22 mouse cellular contexts compared by ENCODE assay signal in genomic region chr11:45789886-45790285, GRCm38 (mm10).
DNase-seq lines count a peak whose midpoint lies in the region; ATAC-seq and TF ChIP-seq lines count a peak whose summit lies in the region.
"Had no signal": no experiment of that assay in that cellular context is flagged by ENCODE, and none has a peak within 500 bp of the region (broad histone marks: within the 10 kb centered on the region; RNA-seq: fewer than 3 reads in every experiment).

No protein-coding gene starts in this region.

- peak; percentile 7 to 14 for DNase-seq in left cerebral cortex, postnatal 14 days (ENCODE audit: low spot score in 2 of 2)
- DNase-seq in left cerebral cortex, adult 2 months (ENCODE audit: extremely low spot score in 1 of 2, low spot score in 2 of 2): no peak
- peak; percentile 40 for DNase-seq in midbrain, postnatal 0 days (ENCODE audit: low spot score)
- no peak for DNase-seq in midbrain, embryonic 11.5 days (ENCODE audit: low spot score, missing footprints)
- DNase-seq in embryonic facial prominence, embryonic 14.5 days (ENCODE audit: low spot score): peak; percentile 64
- no peak for DNase-seq in B cell, adult 2 months
- no peak for DNase-seq in gastrocnemius, postnatal 14 days
- DNase-seq: adrenal gland, postnatal 10 days; cerebellum, adult 18-20 months; cerebellum, adult 9-11 months; cerebellum, postnatal 36 days; forebrain, postnatal 0 days; gastrocnemius, adult 2 months; gastrocnemius, postnatal 36 days; heart, adult 11 months; heart, postnatal 10 days had no signal

- H3K36me3 ChIP-seq in midbrain, postnatal 0 days (ENCODE audit: insufficient read depth, low read length): no peaks in the 10 kb centered on the region
- H3K36me3 ChIP-seq in midbrain, embryonic 11.5 days (ENCODE audit: control insufficient read depth, insufficient read depth, low read length): no peaks in the 10 kb centered on the region
- H3K36me3 ChIP-seq in embryonic facial prominence, embryonic 14.5 days (ENCODE audit: control insufficient read depth, insufficient read depth, low read length): no peaks in the 10 kb centered on the region
- H3K36me3 ChIP-seq: G1E; heart, embryonic 10.5 days; hindbrain, embryonic 13.5 days had no signal

- 73% methylated on average over 3 of the region's 3 CpGs for WGBS in midbrain, postnatal 0 days
- 91% methylated on average over 3 of the region's 3 CpGs for WGBS in midbrain, embryonic 11.5 days
- WGBS in embryonic facial prominence, embryonic 14.5 days: 68% methylated on average over 3 of the region's 3 CpGs

- H3K9me3 ChIP-seq in midbrain, postnatal 0 days (ENCODE audit: low read length): no peaks in the 10 kb centered on the region
- H3K9me3 ChIP-seq in midbrain, embryonic 11.5 days (ENCODE audit: control insufficient read depth, low read length): no peaks in the 10 kb centered on the region
- no peaks in the 10 kb centered on the region for H3K9me3 ChIP-seq in embryonic facial prominence, embryonic 14.5 days (ENCODE audit: control insufficient read depth, low read length)
- H3K9me3 ChIP-seq: forebrain, embryonic 13.5 days; G1E; heart, embryonic 10.5 days; hindbrain, embryonic 13.5 days had no signal

- TF ChIP-seq CTCF in left cerebral cortex, adult 2 months (IDR thresholded peaks at IDR 0.05): no peak
- no peak for TF ChIP-seq CTCF in midbrain, postnatal 0 days (IDR thresholded peaks at IDR 0.05)

- H3K27me3 ChIP-seq in midbrain, postnatal 0 days (ENCODE audit: insufficient read depth, low read length): no peaks in the 10 kb centered on the region
- H3K27me3 ChIP-seq in midbrain, embryonic 11.5 days (ENCODE audit: control insufficient read depth, insufficient read depth, low read length): no peaks in the 10 kb centered on the region
- H3K27me3 ChIP-seq in embryonic facial prominence, embryonic 14.5 days (replicated peaks; ENCODE audit: control insufficient read depth, insufficient read depth, low read length): no peaks in the 10 kb centered on the region
- H3K27me3 ChIP-seq: forebrain, embryonic 13.5 days; hindbrain, embryonic 13.5 days had no signal

- H3K4me1 ChIP-seq in midbrain, postnatal 0 days (ENCODE audit: insufficient read depth, low read length): no peaks in the 10 kb centered on the region
- H3K4me1 ChIP-seq in midbrain, embryonic 11.5 days (ENCODE audit: control insufficient read depth, insufficient read depth, low read length): peaks cover 2% of the 10 kb centered on the region; the same call in 1 of the 2 replicates
- H3K4me1 ChIP-seq in embryonic facial prominence, embryonic 14.5 days (ENCODE audit: control insufficient read depth, insufficient read depth, low read length): no peaks in the 10 kb centered on the region
- H3K4me1 ChIP-seq: heart, embryonic 10.5 days; hindbrain, embryonic 13.5 days had no signal

- no peak overlapping the region for H3K9ac ChIP-seq in midbrain, postnatal 0 days (replicated peaks; ENCODE audit: low read length, poor library complexity, severe bottlenecking)
- no peak overlapping the region for H3K9ac ChIP-seq in midbrain, embryonic 11.5 days (ENCODE audit: low read length)
- H3K9ac ChIP-seq in embryonic facial prominence, embryonic 14.5 days (ENCODE audit: low read depth, low read length): no peak overlapping the region
- H3K9ac ChIP-seq: forebrain, embryonic 13.5 days; forebrain, postnatal 0 days; hindbrain, embryonic 13.5 days had no signal

- H3K4me3 ChIP-seq in left cerebral cortex, adult 2 months: no peak overlapping the region
- H3K4me3 ChIP-seq in midbrain, postnatal 0 days (ENCODE audit: low read depth, low read length): no peak overlapping the region
- no peak overlapping the region for H3K4me3 ChIP-seq in midbrain, embryonic 11.5 days (ENCODE audit: low read depth, low read length)
- H3K4me3 ChIP-seq in embryonic facial prominence, embryonic 14.5 days (ENCODE audit: low read depth, low read length): no peak overlapping the region
- H3K4me3 ChIP-seq: forebrain, embryonic 13.5 days; gastrocnemius, adult 2 months; heart, embryonic 10.5 days; hindbrain, embryonic 13.5 days had no signal

- intact Hi-C loops in left cerebral cortex, postnatal 14 days (cut with DNase I): loop anchor here (10.0 kb wide), 1 partner anchor 95 kb away; no protein-coding TSS in a partner anchor
- intact Hi-C loops in left cerebral cortex, adult 2 months (cut with DNase I): no loop called here
- intact Hi-C loops in gastrocnemius, postnatal 14 days (cut with DNase I; ENCODE audit: low total_unique reads): loop anchor here (10.0 kb wide), 1 partner anchor 85 kb away; no protein-coding TSS in a partner anchor

- no peak overlapping the region for H3K4me2 ChIP-seq in midbrain, postnatal 0 days (ENCODE audit: low read depth, low read length, poor library complexity, severe bottlenecking)
- no peak overlapping the region for H3K4me2 ChIP-seq in midbrain, embryonic 11.5 days
- no peak overlapping the region for H3K4me2 ChIP-seq in embryonic facial prominence, embryonic 14.5 days (ENCODE audit: low read depth, low read length)
- H3K4me2 ChIP-seq: forebrain, embryonic 13.5 days; hindbrain, embryonic 13.5 days had no signal

- no peak for ATAC-seq in midbrain, postnatal 0 days (ENCODE audit: low FRiP score)
- no peak for ATAC-seq in midbrain, embryonic 11.5 days (ENCODE audit: low FRiP score)
- no peak for ATAC-seq in embryonic facial prominence, embryonic 14.5 days (ENCODE audit: low read depth)
- ATAC-seq: CD4-positive, CD25-positive, alpha-beta regulatory T cell, adult 4 months; forebrain, embryonic 13.5 days; forebrain, postnatal 0 days; intestine, embryonic 16.5 days had no signal

- no peak overlapping the region for H3K27ac ChIP-seq in left cerebral cortex, adult 2 months
- H3K27ac ChIP-seq in midbrain, postnatal 0 days (ENCODE audit: low read depth, low read length): no peak overlapping the region
- no peak overlapping the region for H3K27ac ChIP-seq in midbrain, embryonic 11.5 days (ENCODE audit: low read depth, low read length)
- H3K27ac ChIP-seq in embryonic facial prominence, embryonic 14.5 days (replicated peaks; ENCODE audit: low read depth, low read length): 0 out of 2 replicates have a peak overlapping the region, but pooled peaks have one; percentile 30
- H3K27ac ChIP-seq: forebrain, embryonic 13.5 days; gastrocnemius, adult 2 months; heart, embryonic 10.5 days; hindbrain, embryonic 13.5 days had no signal

Comparison
In these comparisons a context has a peak if more than half of its experiments do, and no peak if none do; other contexts are left out.
1. DNase-seq: peak in left cerebral cortex, postnatal 14 days (2 of 2), midbrain, postnatal 0 days (single experiment) and embryonic facial prominence, embryonic 14.5 days (single experiment); none in left cerebral cortex, adult 2 months (0 of 2), midbrain, embryonic 11.5 days (single experiment), B cell, adult 2 months (0 of 2) and gastrocnemius, postnatal 14 days (single experiment).